20 mouse cellular contexts compared by ENCODE assay signal in the genomic region with DNA sequence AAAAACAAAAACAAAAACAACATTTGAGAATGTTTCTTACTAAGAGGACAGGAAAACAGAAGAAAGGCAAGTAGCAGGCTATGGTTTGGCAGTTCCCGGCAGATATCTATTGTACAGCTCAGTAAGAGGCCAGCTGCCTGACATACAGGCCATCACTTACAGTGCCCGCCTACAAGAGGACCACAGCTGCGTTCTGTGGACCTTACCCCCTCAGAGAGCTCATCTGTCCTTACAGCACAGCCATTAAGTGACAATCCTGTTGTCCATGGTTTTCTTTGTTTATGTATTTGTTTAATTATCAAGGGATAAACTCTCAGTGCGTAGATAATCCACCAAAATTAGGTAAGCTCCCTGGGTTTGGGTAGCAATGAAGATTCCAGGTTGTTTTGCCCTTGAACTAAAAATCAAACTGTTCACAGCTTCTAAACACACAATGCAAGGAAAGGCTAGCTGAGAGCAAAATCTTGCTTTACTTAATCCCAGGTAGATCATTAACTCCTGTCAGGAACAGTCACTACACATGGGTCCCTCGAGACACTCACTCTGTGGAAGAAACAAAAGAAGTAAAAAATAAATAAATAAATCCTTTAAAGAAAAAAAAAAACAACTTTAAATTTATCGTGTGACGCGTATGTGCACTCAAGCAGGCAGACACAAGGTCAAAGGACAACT.
DNase-seq lines count a peak whose midpoint lies in the region; ATAC-seq and TF ChIP-seq lines count a peak whose summit lies in the region.
"Had no signal": no experiment of that assay in that cellular context is flagged by ENCODE, and none has a peak within 500 bp of the region (broad histone marks: within the 10 kb centered on the region; RNA-seq: fewer than 3 reads in every experiment).

No protein-coding gene starts in this region.

- H3K4me1 ChIP-seq in heart, postnatal 0 days (ENCODE audit: control insufficient read depth, insufficient read depth) = peaks cover 6% of the 10 kb centered on the region; the same call in 1 of the 2 replicates
- peaks cover 11% of the 10 kb centered on the region; the same call in 1 of the 2 replicates for H3K4me1 ChIP-seq in neural tube, embryonic 11.5 days (ENCODE audit: control insufficient read depth, insufficient read depth, low read length)
- H3K4me1 ChIP-seq in kidney, postnatal 0 days (replicated peaks; ENCODE audit: insufficient read depth, low read length) = peaks cover 25% of the 10 kb centered on the region
- H3K4me1 ChIP-seq in liver, embryonic 16.5 days (ENCODE audit: control insufficient read depth, low read depth, low read length) = no peaks in the 10 kb centered on the region

- ATAC-seq in heart, postnatal 0 days (ENCODE audit: insufficient read depth, low read depth) = no peak
- peak; percentile 61; the same call in 1 of the 2 replicates for ATAC-seq in neural tube, embryonic 11.5 days (ENCODE audit: insufficient read depth, low FRiP score, low TSS enrichment)
- 0 out of 2 replicates have a peak, but pooled peaks have one; percentile 55 for ATAC-seq in kidney, postnatal 0 days (replicated peaks; ENCODE audit: low FRiP score, low read depth)
- ATAC-seq in liver, embryonic 16.5 days (ENCODE audit: low read depth) = peak; percentile 75
- ATAC-seq: forebrain, embryonic 15.5 days had no signal

- 74% methylated on average over 8 of the region's 8 CpGs for WGBS in heart, postnatal 0 days
- WGBS in neural tube, embryonic 11.5 days = 35% methylated on average over 8 of the region's 8 CpGs
- whole genome bisulfite sequencing in kidney, postnatal 0 days = 24% methylated on average over 8 of the region's 8 CpGs
- 51% methylated on average over 8 of the region's 8 CpGs for WGBS in liver, embryonic 16.5 days (ENCODE audit: insufficient replicate concordance)

- no peak overlapping the region for H3K4me3 ChIP-seq in heart, postnatal 0 days (ENCODE audit: low read depth, low read length)
- H3K4me3 ChIP-seq in neural tube, embryonic 11.5 days (ENCODE audit: low read depth, low read length) = no peak overlapping the region
- H3K4me3 ChIP-seq in kidney, postnatal 0 days (replicated peaks; ENCODE audit: low read depth, low read length) = no peak overlapping the region
- H3K4me3 ChIP-seq in liver, embryonic 16.5 days (ENCODE audit: low read depth, low read length) = no peak overlapping the region
- H3K4me3 ChIP-seq: erythroblast, embryonic 14.5 days; forebrain, embryonic 15.5 days; hindbrain, embryonic 10.5 days; limb, embryonic 10.5 days; neural tube, embryonic 15.5 days had no signal

- no peak for TF ChIP-seq CTCF in heart, postnatal 0 days (IDR thresholded peaks at IDR 0.05; ENCODE audit: low read depth)
- no peak for TF ChIP-seq CTCF in kidney, postnatal 0 days (IDR thresholded peaks at IDR 0.05; ENCODE audit: low read depth)

- TF ChIP-seq EP300 in heart, postnatal 0 days (IDR thresholded peaks at IDR 0.05; ENCODE audit: low read depth) = no peak

- H3K4me2 ChIP-seq in heart, postnatal 0 days (ENCODE audit: low read depth, low read length) = no peak overlapping the region
- no peak overlapping the region for H3K4me2 ChIP-seq in neural tube, embryonic 11.5 days (ENCODE audit: low read depth)
- no peak overlapping the region for H3K4me2 ChIP-seq in kidney, postnatal 0 days (ENCODE audit: low read length)
- H3K4me2 ChIP-seq in liver, embryonic 16.5 days (ENCODE audit: low read depth, low read length) = no peak overlapping the region
- H3K4me2 ChIP-seq: forebrain, embryonic 15.5 days; midbrain, embryonic 11.5 days; neural tube, embryonic 15.5 days had no signal

- H3K9me3 ChIP-seq in heart, postnatal 0 days (replicated peaks; ENCODE audit: control insufficient read depth, low read length) = no peaks in the 10 kb centered on the region
- H3K9me3 ChIP-seq in neural tube, embryonic 11.5 days (ENCODE audit: control insufficient read depth, low read length) = no peaks in the 10 kb centered on the region
- H3K9me3 ChIP-seq in kidney, postnatal 0 days (replicated peaks; ENCODE audit: low read length) = no peaks in the 10 kb centered on the region
- no peaks in the 10 kb centered on the region for H3K9me3 ChIP-seq in liver, embryonic 16.5 days (replicated peaks; ENCODE audit: control insufficient read depth, low read length)
- H3K9me3 ChIP-seq: forebrain, embryonic 15.5 days; hindbrain, embryonic 10.5 days; limb, embryonic 10.5 days; neural tube, embryonic 15.5 days had no signal

- H3K27ac ChIP-seq in heart, postnatal 0 days (ENCODE audit: low read depth) = 0 out of 2 replicates have a peak overlapping the region, but pooled peaks have one; percentile 7
- 0 out of 2 replicates have a peak overlapping the region, but pooled peaks have one; percentile 35 for H3K27ac ChIP-seq in neural tube, embryonic 11.5 days (ENCODE audit: low read depth, low read length)
- H3K27ac ChIP-seq in kidney, postnatal 0 days = peak overlapping the region; percentile 81
- H3K27ac ChIP-seq in liver, embryonic 16.5 days (ENCODE audit: low read length) = peak overlapping the region; percentile 47
- H3K27ac ChIP-seq: forebrain, embryonic 15.5 days; hindbrain, embryonic 10.5 days; limb, embryonic 10.5 days; neural tube, embryonic 15.5 days had no signal

- H3K36me3 ChIP-seq in heart, postnatal 0 days (replicated peaks; ENCODE audit: control insufficient read depth, insufficient read depth, low read length) = no peaks in the 10 kb centered on the region
- no peaks in the 10 kb centered on the region for H3K36me3 ChIP-seq in neural tube, embryonic 11.5 days (ENCODE audit: control insufficient read depth, insufficient read depth, low read length)
- H3K36me3 ChIP-seq in kidney, postnatal 0 days (ENCODE audit: insufficient read depth, low read length) = no peaks in the 10 kb centered on the region
- no peaks in the 10 kb centered on the region for H3K36me3 ChIP-seq in liver, embryonic 16.5 days (ENCODE audit: control insufficient read depth, insufficient read depth)
- H3K36me3 ChIP-seq: forebrain, embryonic 15.5 days; hindbrain, embryonic 10.5 days; limb, embryonic 10.5 days; neural tube, embryonic 15.5 days had no signal

- no peaks in the 10 kb centered on the region for H3K27me3 ChIP-seq in heart, postnatal 0 days (ENCODE audit: control insufficient read depth, insufficient read depth, low read length)
- H3K27me3 ChIP-seq in neural tube, embryonic 11.5 days (ENCODE audit: control insufficient read depth, insufficient read depth, low read length) = no peaks in the 10 kb centered on the region
- H3K27me3 ChIP-seq in kidney, postnatal 0 days (ENCODE audit: insufficient read depth, low read length) = no peaks in the 10 kb centered on the region
- no peaks in the 10 kb centered on the region for H3K27me3 ChIP-seq in liver, embryonic 16.5 days (ENCODE audit: control insufficient read depth, insufficient read depth, low read depth, low read length)
- H3K27me3 ChIP-seq: CH12.LX; forebrain, embryonic 15.5 days; neural tube, embryonic 15.5 days had no signal

- no peak for DNase-seq in heart, postnatal 0 days (ENCODE audit: low spot score)
- DNase-seq in heart, adult 9 months (ENCODE audit: low spot score in 2 of 2) = no peak
- peak; percentile 38 for DNase-seq in neural tube, embryonic 11.5 days (ENCODE audit: low spot score)
- no peak for DNase-seq in neural tube, embryonic 10.5 days (ENCODE audit: extremely low spot score, low spot score)
- DNase-seq in kidney, postnatal 0 days (ENCODE audit: low spot score) = no peak
- DNase-seq in left cerebral cortex, adult 8-10 months (ENCODE audit: low spot score in 2 of 2) = no peak
- DNase-seq in spleen, postnatal 10 days (ENCODE audit: low spot score in 2 of 2) = no peak
- DNase-seq: adrenal gland, adult 2 months; cerebellum, postnatal 14 days; lung, adult 2 months; right cerebral cortex, adult 18-20 months; thymus, adult 2 months had no signal

- no peak overlapping the region for H3K9ac ChIP-seq in heart, postnatal 0 days (replicated peaks; ENCODE audit: low read depth, low read length)
- no peak overlapping the region for H3K9ac ChIP-seq in neural tube, embryonic 11.5 days (ENCODE audit: low read length)
- no peak overlapping the region for H3K9ac ChIP-seq in kidney, postnatal 0 days (ENCODE audit: low read depth, low read length)
- H3K9ac ChIP-seq in liver, embryonic 16.5 days (ENCODE audit: low read depth, low read length) = no peak overlapping the region
- H3K9ac ChIP-seq: forebrain, embryonic 15.5 days; neural tube, embryonic 15.5 days had no signal

Comparison
In these comparisons a context has a peak if more than half of its experiments do, and no peak if none do; other contexts are left out.
1. H3K27ac ChIP-seq: peak in every context shown above with its lines; median percentile 81 in kidney, postnatal 0 days; 47 in liver, embryonic 16.5 days; 35 in neural tube, embryonic 11.5 days; 7 in heart, postnatal 0 days.